Comparison of ENCODE assay signal across 18 mouse cellular contexts in genomic region chr6:115466601-115467000, GRCm38 (mm10).
"Had no signal": no experiment of that assay in that cellular context is flagged by ENCODE, and none has a peak within 500 bp of the region (broad histone marks: within the 10 kb centered on the region; RNA-seq: fewer than 3 reads in every experiment).

No protein-coding gene starts in this region.

- H3K4me3 ChIP-seq: midbrain, embryonic 10.5 days; midbrain, embryonic 12.5 days; myocyte; neural tube, embryonic 13.5 days; neural tube, embryonic 15.5 days; stomach, embryonic 15.5 days had no signal

- H3K4me2 ChIP-seq: lung, embryonic 14.5 days; midbrain, embryonic 12.5 days; neural tube, embryonic 13.5 days; neural tube, embryonic 15.5 days; stomach, embryonic 15.5 days had no signal

- ATAC-seq: midbrain, embryonic 16.5 days had no signal

- H3K27me3 ChIP-seq: midbrain, embryonic 12.5 days; neural tube, embryonic 13.5 days; neural tube, embryonic 15.5 days; stomach, embryonic 15.5 days had no signal

- H3K9me3 ChIP-seq: midbrain, embryonic 10.5 days; midbrain, embryonic 12.5 days; neural tube, embryonic 13.5 days; neural tube, embryonic 15.5 days; stomach, embryonic 15.5 days had no signal

- H3K4me1 ChIP-seq: midbrain, embryonic 10.5 days; neural tube, embryonic 13.5 days; neural tube, embryonic 15.5 days; stomach, embryonic 15.5 days had no signal

- DNase-seq: lung, adult 18-20 months; lung, embryonic 14.5 days; lung, postnatal 10 days; lung, postnatal 4 days; midbrain, embryonic 14.5 days; right cerebral cortex, adult 18-20 months; right cerebral cortex, postnatal 14 days; thymus, adult 2 months; thymus, postnatal 25 days; thymus, postnatal 4 days had no signal

- H3K36me3 ChIP-seq: midbrain, embryonic 10.5 days; midbrain, embryonic 12.5 days; neural tube, embryonic 13.5 days; neural tube, embryonic 15.5 days; stomach, embryonic 15.5 days had no signal

- H3K27ac ChIP-seq: midbrain, embryonic 10.5 days; midbrain, embryonic 12.5 days; neural tube, embryonic 13.5 days; neural tube, embryonic 15.5 days; stomach, embryonic 15.5 days; stomach, postnatal 0 days had no signal

- H3K9ac ChIP-seq: lung, embryonic 14.5 days; midbrain, embryonic 12.5 days; neural tube, embryonic 13.5 days; neural tube, embryonic 15.5 days; stomach, embryonic 15.5 days had no signal
